Mouse (Mus musculus) liver, postnatal 0 days (tissue): ENCODE measurements at regions not wholly inside any gene's neighbourhood (a gene's known extent, or its start where the extent isn't known, plus 50 kb on each side); places are given as distances from the start of the nearest gene placed in this dataset.
A peak's percentile ranks its signal among the peaks of the same experiment; 100 is the strongest.

Source experiments
- ATAC-seq: fragments of 200-750 bp; cut with Nextera tagmentation; 2 replicates; pipeline ENCODE4 v1.8.0; 2017; ENCODE audit warnings: mild to moderate bottlenecking, moderate library complexity
- DNase-seq: peaks from one replicate; pipeline ENCODE4 v3.0.0-alpha.2; 2016
- H3K27ac ChIP-seq: fragments of 300-500 bp; sonication (generic); 2 replicates; pipeline ENCODE4 v1.5.1; 2014; ENCODE audit warnings: antibody characterized with exemption, moderate library complexity, mild to moderate bottlenecking, low read depth
- H3K27me3 ChIP-seq: fragments of 300-500 bp; sonication (generic); 2 replicates; pipeline ENCODE4 v1.6.1; 2014; ENCODE audit warnings: low read length, control low read depth, mixed read lengths; ENCODE audit not compliant: insufficient read depth
- H3K36me3 ChIP-seq: fragments of 300-500 bp; sonication (generic); replicated peaks from 2 replicates; pipeline ENCODE4 v1.6.1; 2014; ENCODE audit warnings: mild to moderate bottlenecking, control low read depth, low read length, moderate library complexity, mixed read lengths; ENCODE audit not compliant: insufficient read depth
- H3K4me1 ChIP-seq: fragments of 300-500 bp; sonication (generic); 2 replicates; pipeline ENCODE4 v1.6.1; 2014; ENCODE audit warnings: antibody characterized with exemption, mild to moderate bottlenecking, control low read depth; ENCODE audit not compliant: insufficient read depth
- H3K4me2 ChIP-seq: fragments of 300-500 bp; sonication (generic); 2 replicates; pipeline ENCODE4 v1.6.1; 2014; ENCODE audit warnings: low read depth, mild to moderate bottlenecking, low read length, moderate library complexity, mixed read lengths
- H3K4me3 ChIP-seq: fragments of 300-500 bp; sonication (generic); 2 replicates; pipeline ENCODE4 v1.5.1; 2014; ENCODE audit warnings: low read depth, low read length
- H3K9ac ChIP-seq: fragments of 300-500 bp; sonication (generic); replicated peaks from 2 replicates; pipeline ENCODE4 v1.6.1; 2014; ENCODE audit warnings: mild to moderate bottlenecking, moderate library complexity
- H3K9me3 ChIP-seq: fragments of 300-500 bp; sonication (generic); 2 replicates; pipeline ENCODE4 v1.6.1; 2016; ENCODE audit warnings: mild to moderate bottlenecking, control low read depth, low read length, mixed read lengths
- CTCF ChIP-seq: sonication (generic); IDR thresholded peaks from 2 replicates; pipeline ENCODE4 v1.5.1; 2016; ENCODE audit warnings: antibody characterized with exemption, low read depth
- EP300 ChIP-seq: IDR thresholded peaks from 2 replicates; pipeline ENCODE4 v1.6.1; 2016; ENCODE audit warnings: antibody characterized with exemption, low read depth, mild to moderate bottlenecking
- WGBS: fragments of 180-500 bp; shearing (Covaris S2); extraction: QIAGEN DNeasy Blood & Tissue Kit; methylation state at CpG from one replicate; pipeline ENCODE4 v1.1.7; 2014; ENCODE audit not compliant: insufficient replicate concordance; 5-methylcytosine and 5-hydroxymethylcytosine counted together

- no peak for ATAC-seq
- 62% methylated on average over 4 of the region's 4 CpGs for WGBS
- TF ChIP-seq CTCF (no peak), EP300 (no peak)
These were observed 145.1 kb downstream of the Pcdh10 start for GRCm38 (mm10) chr3:45523281-45523680.

GRCm38 (mm10) chr3:45547091-45547490 is 168.9 kb downstream of the Pcdh10 start:
- DNase-seq (no peak), ATAC-seq (no peak)
- H3K27ac ChIP-seq, result no peak overlapping the region
- no peak overlapping the region for H3K4me3 ChIP-seq
- H3K9me3 ChIP-seq, result no peaks in the 10 kb centered on the region
- no peak overlapping the region for H3K9ac ChIP-seq
- no peaks in the 10 kb centered on the region for H3K36me3 ChIP-seq
- no peak overlapping the region for H3K4me2 ChIP-seq
- H3K27me3 ChIP-seq, result no peaks in the 10 kb centered on the region
- H3K4me1 ChIP-seq, result no peaks in the 10 kb centered on the region
- TF ChIP-seq CTCF (no peak), EP300 (no peak)
- WGBS, result 74% methylated on average over 3 of the region's 3 CpGs

More at GRCm38 (mm10) chr3:45523281-45523680, 145.1 kb downstream of the Pcdh10 start:
- Histone ChIP-seq H3K9me3 (no peaks in the 10 kb centered on the region), H3K4me3 (no peak overlapping the region), H3K4me2 (no peak overlapping the region), H3K27ac (no peak overlapping the region), H3K9ac (no peak overlapping the region), H3K36me3 (no peaks in the 10 kb centered on the region), H3K4me1 (no peaks in the 10 kb centered on the region), H3K27me3 (no peaks in the 10 kb centered on the region)
- DNase-seq, result no peak

DNA sequence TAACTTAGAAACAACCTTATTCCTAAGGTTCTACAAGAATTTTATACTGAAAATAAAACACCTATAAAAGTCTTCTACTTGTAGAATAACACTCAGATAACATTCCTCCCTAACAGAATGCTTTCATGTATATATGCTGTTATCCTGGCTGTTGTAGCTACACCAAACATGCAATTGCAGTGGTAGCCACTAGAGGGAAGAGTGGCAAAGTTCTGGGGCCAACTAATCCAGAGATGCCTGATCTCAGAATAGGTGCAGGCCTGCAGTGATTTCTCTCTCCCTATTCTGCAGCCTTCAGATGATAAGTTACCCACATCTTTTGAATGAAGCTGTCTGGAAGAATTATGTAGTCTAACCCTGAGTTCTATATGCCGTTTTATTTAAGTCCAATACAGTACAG is 177.5 kb downstream of the Pcdh10 start:
- Histone ChIP-seq H3K27ac (no peak overlapping the region), H3K4me3 (no peak overlapping the region), H3K27me3 (no peaks in the 10 kb centered on the region), H3K9me3 (no peaks in the 10 kb centered on the region), H3K4me2 (no peak overlapping the region), H3K4me1 (no peaks in the 10 kb centered on the region), H3K9ac (no peak overlapping the region), H3K36me3 (no peaks in the 10 kb centered on the region)
- ATAC-seq (no peak), DNase-seq (no peak)
- WGBS, result 30% methylated on average over 1 of the region's 1 CpGs
- TF ChIP-seq CTCF (peak; percentile 62), EP300 (no peak)

- WGBS, result 78% methylated on average over 1 of the region's 1 CpGs
- ATAC-seq, result no peak
- Histone ChIP-seq H3K4me1 (no peaks in the 10 kb centered on the region), H3K27ac (no peak overlapping the region), H3K36me3 (no peaks in the 10 kb centered on the region), H3K4me3 (no peak overlapping the region), H3K4me2 (no peak overlapping the region), H3K9me3 (no peaks in the 10 kb centered on the region), H3K9ac (no peak overlapping the region), H3K27me3 (no peaks in the 10 kb centered on the region)
- DNase-seq, result no peak
- no peak for TF ChIP-seq CTCF
- no peak for TF ChIP-seq EP300
These were observed 194.8 kb downstream of the Pcdh10 start for GRCm38 (mm10) chr3:45572995-45573394.

- Histone ChIP-seq H3K9me3 (no peaks in the 10 kb centered on the region), H3K4me1 (no peaks in the 10 kb centered on the region), H3K4me2 (no peak overlapping the region), H3K27me3 (no peaks in the 10 kb centered on the region), H3K4me3 (no peak overlapping the region), H3K36me3 (no peaks in the 10 kb centered on the region), H3K9ac (no peak overlapping the region), H3K27ac (no peak overlapping the region)
- DNase-seq, result no peak
- no peak for ATAC-seq
- 77% methylated on average over 1 of the region's 1 CpGs for WGBS
- TF ChIP-seq EP300 (no peak), CTCF (no peak)
These were observed 198.8 kb downstream of the Pcdh10 start for GRCm38 (mm10) chr3:45577035-45577434.

- Histone ChIP-seq H3K4me1 (no peaks in the 10 kb centered on the region), H3K27me3 (no peaks in the 10 kb centered on the region), H3K4me2 (no peak overlapping the region), H3K4me3 (no peak overlapping the region), H3K36me3 (no peaks in the 10 kb centered on the region), H3K27ac (no peak overlapping the region), H3K9ac (no peak overlapping the region), H3K9me3 (no peaks in the 10 kb centered on the region)
- DNase-seq, result no peak
- TF ChIP-seq CTCF, result no peak
- no peak for TF ChIP-seq EP300
- no peak for ATAC-seq
- WGBS, result 39% methylated on average over 1 of the region's 1 CpGs
These were observed 215.4 kb downstream of the Pcdh10 start for GRCm38 (mm10) chr3:45593561-45593960.

DNA sequence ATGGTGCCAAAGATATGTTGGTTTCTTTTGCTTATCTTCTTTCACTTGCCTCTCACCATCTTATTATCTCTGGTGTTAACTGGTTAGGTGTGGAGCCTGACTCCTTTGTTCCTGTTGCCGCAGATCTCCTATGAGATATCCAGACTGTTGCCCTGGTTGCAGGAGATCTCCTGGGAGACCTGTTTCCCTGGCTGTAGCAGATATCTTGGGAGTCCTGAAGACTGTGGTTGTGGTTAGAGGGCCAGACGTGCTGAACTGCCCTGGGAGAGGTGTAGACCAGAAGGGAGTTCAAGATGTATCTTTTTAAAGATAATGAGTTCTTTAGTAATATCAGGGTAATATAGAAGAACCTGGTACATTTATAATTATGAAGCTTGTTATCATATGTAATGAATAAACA is 224.1 kb downstream of the Pcdh10 start:
- Histone ChIP-seq H3K4me3 (no peak overlapping the region), H3K36me3 (no peaks in the 10 kb centered on the region), H3K4me1 (no peaks in the 10 kb centered on the region), H3K27ac (no peak overlapping the region), H3K9ac (no peak overlapping the region), H3K4me2 (no peak overlapping the region), H3K9me3 (no peaks in the 10 kb centered on the region), H3K27me3 (no peaks in the 10 kb centered on the region)
- TF ChIP-seq EP300 (no peak), CTCF (no peak)
- ATAC-seq (no peak), DNase-seq (no peak)
- 59% methylated on average over 2 of the region's 2 CpGs for WGBS
